Mouse (Mus musculus): ENCODE results near the gene Senp8.

Senp8 gene

DNA sequence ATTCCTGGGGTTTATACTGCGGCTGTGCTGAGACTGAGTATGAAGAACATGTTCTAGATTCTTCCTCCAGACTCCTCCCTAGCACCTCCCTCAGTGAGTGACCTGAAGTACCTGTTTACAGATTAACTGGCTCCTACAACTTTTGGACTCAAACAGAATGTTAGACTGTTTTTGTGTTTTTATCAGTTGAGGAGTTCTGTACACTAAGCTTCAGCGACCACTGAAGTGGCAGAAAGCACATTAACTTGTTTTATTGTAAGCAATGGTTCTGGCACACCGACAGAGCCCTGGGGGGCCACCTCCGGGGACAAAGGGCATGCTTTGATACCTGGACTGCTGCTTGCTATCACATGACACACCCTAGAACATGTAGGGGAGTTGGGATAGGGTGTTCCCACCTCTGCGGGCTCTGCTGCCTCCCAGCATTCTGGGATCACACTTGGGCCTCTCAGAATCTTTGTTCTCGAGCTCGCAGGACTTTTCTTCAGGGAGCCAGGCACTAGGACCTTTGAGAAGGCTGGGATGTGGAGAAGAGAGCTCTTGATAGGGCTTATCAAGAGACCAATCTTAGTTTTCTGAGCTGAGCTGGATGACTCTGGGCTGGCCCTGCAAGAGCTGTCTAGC lies 34.1 kb downstream of the Senp8 start:
- DNase-seq (ENCODE audit: low spot score): no peak

- peak; percentile 24 for DNase-seq (ENCODE audit: low spot score)
These were observed 41.3 kb downstream of the Senp8 start for GRCm38 (mm10) chr9:59709225-59709624.

- DNase-seq (ENCODE audit: low spot score): no peak
These were observed 43.4 kb downstream of the Senp8 start for GRCm38 (mm10) chr9:59706850-59707825.

DNA sequence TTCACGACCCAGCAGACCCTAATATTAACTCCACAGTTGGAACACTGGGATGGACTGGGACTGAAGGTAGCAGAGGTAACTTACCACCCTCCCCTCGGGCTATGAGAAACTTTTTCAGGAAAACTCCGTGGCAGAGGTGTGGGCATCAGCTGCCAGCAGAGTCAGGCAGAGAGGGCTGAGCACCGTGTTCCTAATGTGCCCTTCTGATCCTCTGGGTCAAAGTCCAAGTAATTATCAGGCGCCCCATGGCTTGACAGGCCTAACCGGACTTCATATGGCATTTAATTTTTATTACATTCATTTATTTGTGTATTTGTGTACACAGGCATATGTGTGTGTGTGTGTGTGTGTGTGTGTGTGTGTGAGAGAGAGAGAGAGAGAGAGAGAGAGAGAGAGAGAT lies 47.4 kb downstream of the Senp8 start:
- no peak for DNase-seq (ENCODE audit: low spot score)

DNA sequence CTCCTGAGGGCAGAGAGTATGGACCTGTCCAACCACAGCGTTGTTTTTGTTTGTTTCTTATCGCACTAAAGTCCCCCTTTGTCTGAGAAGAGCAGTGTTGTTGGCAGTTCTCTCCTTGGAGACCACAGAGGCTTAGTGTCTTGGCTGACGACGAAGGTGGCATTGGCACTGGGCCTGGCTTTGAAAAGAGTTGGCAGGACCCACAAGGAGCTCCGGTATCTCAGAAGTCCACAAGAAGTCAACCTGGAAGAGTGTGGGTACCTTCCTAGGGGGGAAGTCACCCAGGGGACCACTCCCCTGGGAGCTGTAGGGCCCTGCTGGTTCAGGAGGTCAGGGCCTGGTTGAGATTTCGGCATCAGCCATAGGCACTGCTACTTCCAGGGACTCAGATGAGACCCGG lies 49.4 kb downstream of the Senp8 start:
- DNase-seq (ENCODE audit: low spot score): no peak

DNA sequence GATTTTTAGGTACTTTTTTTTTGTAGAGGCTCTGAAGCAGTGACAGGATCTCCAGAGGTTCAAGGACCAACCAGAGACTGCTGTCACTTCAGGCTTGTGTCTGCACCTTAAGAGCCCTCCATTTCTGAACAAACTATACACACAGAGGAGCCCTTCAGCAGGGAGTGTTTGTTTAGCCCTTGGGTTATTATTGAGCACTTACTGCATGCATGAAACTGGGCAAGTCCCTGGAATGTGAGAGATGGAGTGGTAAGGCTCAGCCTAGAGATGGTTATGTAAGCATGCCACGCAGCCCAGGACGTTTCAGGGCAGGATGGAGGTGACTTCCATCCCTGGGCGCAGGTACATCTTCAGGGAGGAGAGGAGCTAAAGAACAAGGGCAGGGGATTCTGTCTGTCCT lies 54.1 kb downstream of the Senp8 start:
- DNase-seq (ENCODE audit: low spot score): no peak

DNA sequence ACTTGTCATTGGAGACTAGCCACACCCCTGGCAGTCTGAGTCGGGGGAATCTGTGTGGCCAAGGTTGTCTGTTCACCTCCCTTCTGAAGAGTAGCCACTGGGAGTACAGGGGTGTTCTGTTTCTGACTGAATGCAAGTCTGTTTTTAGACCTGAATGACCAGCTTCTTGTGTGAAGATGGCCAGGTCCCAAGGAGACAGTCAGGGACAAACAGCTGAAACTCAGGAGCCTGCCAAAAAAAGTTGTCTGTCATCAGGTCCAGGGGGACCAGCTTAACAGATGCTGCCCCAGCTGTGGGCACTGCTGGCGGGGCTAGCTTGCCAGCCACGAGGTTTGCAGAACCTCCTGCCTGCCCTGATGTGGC lies 55.1 kb downstream of the Senp8 start:
- no peak for DNase-seq (ENCODE audit: low spot score)

- DNase-seq (ENCODE audit: low spot score): no peak
These were observed 55.7 kb downstream of the Senp8 start for GRCm38 (mm10) chr9:59694571-59695450.

- DNase-seq (ENCODE audit: low spot score): peak; percentile 15
These were observed 58.4 kb downstream of the Senp8 start for GRCm38 (mm10) chr9:59692145-59692544.

DNA sequence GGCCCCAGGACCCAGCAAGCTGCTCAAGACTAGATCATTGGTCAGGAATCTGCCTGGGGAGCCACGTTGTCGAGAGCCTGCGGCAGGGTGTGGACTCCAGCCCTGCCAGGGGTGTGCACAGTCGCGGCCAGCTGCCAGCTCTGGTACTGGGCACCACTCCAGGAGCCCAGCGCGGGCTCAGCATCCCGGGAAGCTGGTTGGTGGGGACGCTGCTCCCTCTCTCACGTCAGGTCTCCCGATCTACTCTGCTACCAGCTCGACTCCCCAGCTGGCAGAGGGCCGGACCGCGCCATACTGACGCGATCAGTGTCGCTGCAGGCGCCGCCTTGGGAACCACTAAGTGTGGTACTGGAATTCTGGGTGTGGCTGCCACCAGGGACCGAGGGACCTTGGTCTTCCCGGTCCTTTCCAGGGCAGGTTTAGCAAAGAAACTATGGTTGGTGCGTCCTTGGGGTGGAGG lies 58.8 kb downstream of the Senp8 start:
- DNase-seq (ENCODE audit: low spot score): peak; percentile 78

DNA sequence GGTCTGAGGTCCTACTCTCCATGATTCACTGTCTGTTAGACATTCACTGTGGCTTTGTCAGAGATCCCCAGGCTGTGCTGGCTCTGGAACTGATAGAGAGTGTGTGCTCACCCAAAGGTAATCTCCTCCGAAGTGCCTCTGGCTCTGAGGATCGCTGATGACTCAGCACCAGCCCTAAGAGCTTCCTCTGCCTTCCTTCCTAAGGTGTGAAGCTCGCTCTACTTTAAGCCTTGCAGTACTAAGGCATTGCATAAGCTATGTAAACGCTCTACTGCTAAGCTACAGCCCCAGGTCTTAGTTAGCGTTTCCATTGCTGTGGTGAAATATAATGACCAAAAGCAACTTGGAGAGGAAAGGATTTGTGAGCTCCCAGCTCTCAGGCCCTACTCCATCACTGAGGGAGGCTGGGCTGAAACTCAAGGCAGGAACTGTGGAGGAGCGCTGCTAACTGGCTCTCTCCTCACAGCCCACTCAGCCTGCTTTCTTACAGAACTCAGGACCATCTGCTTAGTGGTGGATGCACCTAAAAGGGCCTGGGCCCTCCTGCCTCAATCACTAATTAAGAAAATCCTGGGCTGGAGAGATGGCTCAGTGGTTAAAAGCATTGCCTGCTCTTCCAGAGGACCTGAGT lies 63.0 kb downstream of the Senp8 start:
- DNase-seq (ENCODE audit: low spot score): no peak
